Mouse (Mus musculus) kidney, adult 2 months (tissue): ENCODE results near the gene E430018J23Rik.
"Not testable (repeated sequence)": the region's sequence is repeated elsewhere in the genome, so short reads cannot be mapped to it uniquely, and the experiment has no call there.

Experiments
- CTCF ChIP-seq: fragments of 200-500 bp; conservative IDR thresholded peaks from 2 replicates; pipeline ENCODE4 v1.5.1; 2011; ENCODE audit warnings: low read depth, mild to moderate bottlenecking, control low read depth, low read length, moderate library complexity, mixed read lengths; ENCODE audit not compliant: insufficient read depth, insufficient read length
- POLR2A ChIP-seq: fragments of 200-500 bp; IDR thresholded peaks from one replicate; pipeline ENCODE4 v1.6.1; 2011; ENCODE audit warnings: low read depth, low read length, control low read depth

- not testable (repeated sequence) for TF ChIP-seq CTCF, POLR2A
Measured at GRCm38 (mm10) chr7:127385560-127385959, 7.9 kb downstream of the E430018J23Rik start.
